Mouse (Mus musculus) G1E (cell line): ENCODE measurements around the gene Plac1.

ENCODE experiments used
- CTCF ChIP-seq: IDR thresholded peaks from 2 replicates; pipeline ENCODE4 v1.5.1; 2012; ENCODE audit warnings: low read depth, low read length, inconsistent platforms, mixed read lengths
- GATA1 ChIP-seq: IDR thresholded peaks from 2 replicates; pipeline ENCODE4 v1.6.1; 2012; ENCODE audit warnings: borderline replicate concordance, low read length, inconsistent platforms, mixed read lengths

DNA sequence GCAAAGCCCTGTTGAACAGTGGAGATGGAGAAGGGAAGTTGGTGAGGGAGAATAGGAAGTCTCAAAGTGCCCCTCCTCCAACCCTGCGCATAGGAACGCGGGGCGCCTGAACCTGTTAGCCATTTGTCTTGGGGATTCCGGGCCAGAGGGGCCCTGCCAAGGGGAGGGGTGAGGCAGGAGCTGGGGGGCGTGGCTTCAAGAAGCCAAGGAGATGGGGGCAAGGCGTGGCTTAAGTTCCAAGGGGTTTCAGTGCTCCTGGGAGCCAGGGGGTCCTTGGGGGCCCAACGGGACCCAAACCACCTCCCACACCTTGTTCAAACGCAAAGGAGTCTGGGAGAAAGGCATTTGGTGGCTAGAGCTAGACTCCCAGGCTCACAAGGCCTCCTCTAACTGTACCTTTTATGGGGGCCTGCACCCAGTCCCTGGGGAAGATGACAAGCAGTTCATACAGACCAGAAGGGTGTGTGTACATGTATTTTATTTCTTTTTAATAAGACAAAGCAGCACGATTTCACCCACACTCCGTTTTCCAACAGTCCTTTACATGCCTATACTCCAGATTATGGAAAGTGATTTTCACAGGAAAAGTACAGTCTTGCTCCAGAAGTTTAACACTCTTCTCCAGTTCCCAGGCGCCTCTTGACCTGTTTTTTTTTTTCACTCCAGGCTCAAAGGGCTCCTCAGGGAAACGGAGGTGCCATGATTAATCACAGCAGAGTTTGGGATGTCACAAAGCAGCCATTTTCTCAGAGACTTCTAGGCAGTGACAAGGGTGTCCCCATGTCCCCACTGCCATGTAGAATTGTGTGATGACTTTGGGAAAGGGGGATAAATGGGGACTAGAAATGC, 187.0 kb downstream of the Plac1 start:
- TF ChIP-seq CTCF (no peak), GATA1 (no peak)
